Mouse (Mus musculus): ENCODE results near the gene Dock6. TPM values are rescaled to one million over a fixed set of nuclear protein-coding genes. Genes with fewer than 3 reads are reported as not detected.
A peak's percentile ranks its signal among the peaks of the same experiment; 100 is the strongest.
"Not testable (repeated sequence)": the region's sequence is repeated elsewhere in the genome, so short reads cannot be mapped to it uniquely, and the experiment has no call there.

Dock6 gene
- polyA plus RNA-seq, 1 experiment from 2014 or later = 17.0 TPM

- ATAC-seq; H3K4me2 ChIP-seq (replicated peaks); H3K9me3 ChIP-seq; H3K27ac ChIP-seq; H3K27me3 ChIP-seq; H3K9ac ChIP-seq (replicated peaks); H3K36me3 ChIP-seq; H3K4me1 ChIP-seq (replicated peaks); H3K4me3 ChIP-seq (replicated peaks): not testable (repeated sequence)
- WGBS = 66% methylated on average over 6 of the region's 6 CpGs
Measured at GRCm38 (mm10) chr9:21860349-21860748, 7.9 kb upstream of the Dock6 start.

GRCm38 (mm10) chr9:21859606-21860005 lies 7.2 kb upstream of the Dock6 start:
- peaks cover 5% of the 10 kb centered on the region for H3K9me3 ChIP-seq
- no peak overlapping the region for H3K4me3 ChIP-seq (replicated peaks)
- H3K27ac ChIP-seq = no peak overlapping the region
- no peak overlapping the region for H3K4me2 ChIP-seq (replicated peaks)
- no peak for ATAC-seq
- WGBS = 91% methylated on average over 3 of the region's 3 CpGs
- H3K27me3 ChIP-seq = no peaks in the 10 kb centered on the region
- H3K4me1 ChIP-seq (replicated peaks) = no peaks in the 10 kb centered on the region
- no peaks in the 10 kb centered on the region for H3K36me3 ChIP-seq
- H3K9ac ChIP-seq (replicated peaks) = no peak overlapping the region

GRCm38 (mm10) chr9:21858084-21858483 lies 5.6 kb upstream of the Dock6 start:
- Histone ChIP-seq H3K4me2 (replicated peaks) (no peak overlapping the region), H3K36me3 (no peaks in the 10 kb centered on the region), H3K27me3 (peaks cover 7% of the 10 kb centered on the region; the same call in 1 of the 2 replicates), H3K4me3 (replicated peaks) (no peak overlapping the region), H3K9ac (replicated peaks) (no peak overlapping the region), H3K9me3 (peaks cover 5% of the 10 kb centered on the region), H3K27ac (no peak overlapping the region), H3K4me1 (replicated peaks) (no peaks in the 10 kb centered on the region)
- ATAC-seq = no peak
- WGBS = 74% methylated on average over 6 of the region's 6 CpGs

GRCm38 (mm10) chr9:21857501-21857900 lies 5.1 kb upstream of the Dock6 start:
- 81% methylated on average over 2 of the region's 2 CpGs for WGBS
- H3K27ac ChIP-seq = no peak overlapping the region
- H3K4me2 ChIP-seq (replicated peaks) = no peak overlapping the region

GRCm38 (mm10) chr9:21854894-21855293 lies 2.5 kb upstream of the Dock6 start:
- WGBS = 83% methylated on average over 6 of the region's 6 CpGs
- Histone ChIP-seq H3K36me3 (no peaks in the 10 kb centered on the region), H3K9me3 (no peaks in the 10 kb centered on the region), H3K27ac (no peak overlapping the region), H3K9ac (replicated peaks) (no peak overlapping the region), H3K4me1 (replicated peaks) (peaks cover 5% of the 10 kb centered on the region; the same call in 1 of the 2 replicates), H3K4me3 (replicated peaks) (no peak overlapping the region), H3K27me3 (peaks cover 7% of the 10 kb centered on the region; the same call in 1 of the 2 replicates), H3K4me2 (replicated peaks) (no peak overlapping the region)
- ATAC-seq = no peak

More at GRCm38 (mm10) chr9:21857501-21857900, 5.1 kb upstream of the Dock6 start:
- no peak overlapping the region for H3K4me3 ChIP-seq (replicated peaks)
- H3K9me3 ChIP-seq = peaks cover 5% of the 10 kb centered on the region
- H3K4me1 ChIP-seq (replicated peaks) = peaks cover 3% of the 10 kb centered on the region; the same call in 1 of the 2 replicates
- peaks cover 7% of the 10 kb centered on the region; the same call in 1 of the 2 replicates for H3K27me3 ChIP-seq
- H3K36me3 ChIP-seq = no peaks in the 10 kb centered on the region
- ATAC-seq = no peak
- H3K9ac ChIP-seq (replicated peaks) = no peak overlapping the region

GRCm38 (mm10) chr9:21853961-21854360 lies 1.5 kb upstream of the Dock6 start:
- H3K4me1 ChIP-seq (replicated peaks) = peaks cover 5% of the 10 kb centered on the region; the same call in 1 of the 2 replicates
- H3K27me3 ChIP-seq = peaks cover 7% of the 10 kb centered on the region; the same call in 1 of the 2 replicates
- H3K36me3 ChIP-seq = no peaks in the 10 kb centered on the region
- no peak overlapping the region for H3K4me3 ChIP-seq (replicated peaks)
- 88% methylated on average over 5 of the region's 5 CpGs for WGBS
- no peak overlapping the region for H3K9ac ChIP-seq (replicated peaks)
- no peak overlapping the region for H3K27ac ChIP-seq
- no peaks in the 10 kb centered on the region for H3K9me3 ChIP-seq
- ATAC-seq = no peak
- H3K4me2 ChIP-seq (replicated peaks) = no peak overlapping the region

- Histone ChIP-seq H3K9me3 (no peaks in the 10 kb centered on the region), H3K4me2 (replicated peaks) (peak overlapping the region; percentile 58; the same call in 1 of the 2 replicates), H3K27me3 (peaks cover 7% of the 10 kb centered on the region; the same call in 1 of the 2 replicates), H3K4me3 (replicated peaks) (no peak overlapping the region), H3K36me3 (no peaks in the 10 kb centered on the region), H3K27ac (no peak overlapping the region), H3K9ac (replicated peaks) (no peak overlapping the region), H3K4me1 (replicated peaks) (peaks cover 20% of the 10 kb centered on the region)
- WGBS = 74% methylated on average over 3 of the region's 3 CpGs
- no peak for ATAC-seq
Measured at GRCm38 (mm10) chr9:21851084-21851483, 1.4 kb downstream of the Dock6 start.

- 89% methylated on average over 7 of the region's 7 CpGs for WGBS
- no peak for ATAC-seq
- H3K27ac ChIP-seq = no peak overlapping the region
- no peaks in the 10 kb centered on the region for H3K36me3 ChIP-seq
- no peak overlapping the region for H3K9ac ChIP-seq (replicated peaks)
- H3K27me3 ChIP-seq = peaks cover 7% of the 10 kb centered on the region; the same call in 1 of the 2 replicates
- H3K4me1 ChIP-seq (replicated peaks) = peaks cover 20% of the 10 kb centered on the region
- H3K4me2 ChIP-seq (replicated peaks) = no peak overlapping the region
- H3K9me3 ChIP-seq = no peaks in the 10 kb centered on the region
- H3K4me3 ChIP-seq (replicated peaks) = no peak overlapping the region
Measured at GRCm38 (mm10) chr9:21849691-21850677, 2.5 kb downstream of the Dock6 start.

- H3K9ac ChIP-seq (replicated peaks) = no peak overlapping the region
- H3K4me2 ChIP-seq (replicated peaks) = no peak overlapping the region
- no peaks in the 10 kb centered on the region for H3K9me3 ChIP-seq
- no peaks in the 10 kb centered on the region for H3K27me3 ChIP-seq
- 19% methylated on average over 10 of the region's 10 CpGs for WGBS
- H3K27ac ChIP-seq = no peak overlapping the region
- H3K4me3 ChIP-seq (replicated peaks) = no peak overlapping the region
- no peak for ATAC-seq
- H3K4me1 ChIP-seq (replicated peaks) = peaks cover 20% of the 10 kb centered on the region
- no peaks in the 10 kb centered on the region for H3K36me3 ChIP-seq
Measured at GRCm38 (mm10) chr9:21847926-21848325, 4.5 kb downstream of the Dock6 start.

GRCm38 (mm10) chr9:21847425-21847824 lies 5.0 kb downstream of the Dock6 start:
- WGBS = 29% methylated on average over 3 of the region's 3 CpGs
- no peak for ATAC-seq
- Histone ChIP-seq H3K4me3 (replicated peaks) (no peak overlapping the region), H3K4me1 (replicated peaks) (peaks cover 16% of the 10 kb centered on the region), H3K9me3 (no peaks in the 10 kb centered on the region), H3K27ac (no peak overlapping the region), H3K9ac (replicated peaks) (no peak overlapping the region), H3K4me2 (replicated peaks) (no peak overlapping the region), H3K27me3 (no peaks in the 10 kb centered on the region), H3K36me3 (no peaks in the 10 kb centered on the region)

- WGBS = 16% methylated on average over 11 of the region's 11 CpGs
- H3K4me1 ChIP-seq (replicated peaks) = peaks cover 16% of the 10 kb centered on the region
- 0 out of 2 replicates have a peak overlapping the region, but pooled peaks have one; percentile 14 for H3K27ac ChIP-seq
- no peak overlapping the region for H3K4me3 ChIP-seq (replicated peaks)
- H3K4me2 ChIP-seq (replicated peaks) = 0 out of 2 replicates have a peak overlapping the region, but pooled peaks have one; percentile 3
- no peaks in the 10 kb centered on the region for H3K36me3 ChIP-seq
- ATAC-seq = no peak
- H3K9me3 ChIP-seq = no peaks in the 10 kb centered on the region
- no peak overlapping the region; the same call in 1 of the 2 replicates for H3K9ac ChIP-seq (replicated peaks)
- H3K27me3 ChIP-seq = no peaks in the 10 kb centered on the region
Measured at GRCm38 (mm10) chr9:21846755-21847341, 5.6 kb downstream of the Dock6 start.
